Mouse (Mus musculus) bone marrow macrophage, adult 2 months (primary cell): Measurements from ENCODE around the gene Rcl1.

Experiments used
- CTCF ChIP-seq: IDR thresholded peaks from 2 replicates; pipeline ENCODE4 v1.5.1; 2012; ENCODE audit warnings: low read depth, mild to moderate bottlenecking, low read length, moderate library complexity
- POLR2A ChIP-seq: IDR thresholded peaks from 2 replicates; pipeline ENCODE4 v1.6.1; 2012; ENCODE audit warnings: mild to moderate bottlenecking, low read depth, low read length, borderline replicate concordance

DNA sequence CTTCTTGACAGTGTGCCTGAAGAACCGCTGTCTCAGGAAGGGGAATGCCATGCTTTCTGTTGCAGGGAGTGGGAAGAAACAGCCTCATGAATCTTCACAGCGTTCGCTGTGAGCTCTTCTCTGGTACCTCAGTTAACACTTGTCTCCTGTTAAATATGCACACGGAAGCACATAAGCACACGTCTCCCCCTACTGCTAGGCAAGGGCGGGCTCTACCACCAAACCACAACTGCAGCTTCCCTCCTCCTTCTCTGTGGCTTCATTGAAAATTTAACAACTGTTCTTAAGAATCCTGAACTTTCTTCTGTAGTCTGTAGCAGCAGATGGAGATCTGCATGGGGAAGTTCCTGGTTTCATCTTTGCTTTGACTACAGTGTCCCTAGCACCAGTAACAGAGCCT lies 41.1 kb downstream of the Rcl1 start:
- TF ChIP-seq POLR2A (no peak), CTCF (no peak)
